Mouse (Mus musculus) liver, adult 2 months (tissue): ENCODE measurements at regions not wholly inside any gene's neighbourhood (a gene's known extent, or its start where the extent isn't known, plus 50 kb on each side); places are given as distances from the start of the nearest gene placed in this dataset.

Experiments used
- CTCF ChIP-seq: fragments of 200-500 bp; IDR thresholded peaks from 2 replicates; pipeline ENCODE4 v1.5.1; 2011; ENCODE audit warnings: low read depth, low read length, control low read depth
- POLR2A ChIP-seq: fragments of 200-500 bp; IDR thresholded peaks from 2 replicates; pipeline ENCODE4 v1.6.1; 2011; ENCODE audit warnings: low read length, control low read depth; ENCODE audit not compliant: insufficient read depth; ENCODE audit errors: extremely low read depth

DNA sequence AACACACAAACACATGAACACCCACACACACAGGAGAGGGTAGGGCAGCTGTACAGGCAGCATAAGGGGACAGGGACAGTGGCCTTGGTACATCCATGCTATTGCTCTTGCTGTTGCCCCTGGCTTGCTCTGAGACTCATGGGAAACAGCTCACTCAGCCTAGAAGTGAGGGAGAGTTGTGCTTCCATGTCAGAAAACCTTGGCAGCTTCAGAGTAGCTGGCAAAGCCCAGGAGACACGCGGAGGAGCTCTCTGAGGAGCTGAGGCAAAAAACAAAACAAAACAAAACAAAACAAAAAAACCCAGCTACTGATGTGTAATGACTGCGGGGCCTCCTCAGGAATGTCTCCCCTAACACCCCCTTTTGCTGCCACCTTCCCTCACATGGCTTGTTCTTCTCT, 321.6 kb upstream of the Dio3 start:
- no peak for TF ChIP-seq CTCF
- no peak for TF ChIP-seq POLR2A
